Mouse (Mus musculus): ENCODE results near the gene 1500009C09Rik. TPM values are rescaled to one million over a fixed set of nuclear protein-coding genes. Genes with fewer than 3 reads are reported as not detected.

The 1500009C09Rik gene
- total RNA-seq, 2 experiments from 2014 or later, result not detected

DNA sequence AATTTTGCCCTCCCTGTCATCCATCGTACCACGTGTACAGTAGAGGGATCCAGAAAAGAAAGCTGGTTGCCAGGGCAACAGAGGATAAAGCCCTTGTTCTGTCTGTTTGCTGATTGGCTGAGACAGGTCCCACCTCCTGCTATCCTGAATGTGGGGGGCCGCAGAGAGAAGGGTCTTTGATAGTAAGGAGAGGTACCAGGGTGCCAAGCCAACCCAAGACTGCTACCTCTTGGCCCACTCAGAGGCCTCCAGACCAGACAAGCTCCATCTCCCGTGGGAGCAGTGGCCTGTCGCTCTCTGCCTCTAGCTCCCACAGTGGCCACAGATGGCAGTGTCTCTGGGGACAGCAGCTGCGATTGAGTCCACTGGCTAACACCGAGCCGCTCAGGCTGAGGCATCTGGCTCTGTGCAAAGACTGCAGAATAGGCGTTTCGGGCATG is 3.8 kb downstream of the 1500009C09Rik start:
- DNase-seq, result no peak

GRCm38 (mm10) chr15:82259510-82259909 is 7.3 kb downstream of the 1500009C09Rik start:
- DNase-seq, result peak; percentile 81

DNA sequence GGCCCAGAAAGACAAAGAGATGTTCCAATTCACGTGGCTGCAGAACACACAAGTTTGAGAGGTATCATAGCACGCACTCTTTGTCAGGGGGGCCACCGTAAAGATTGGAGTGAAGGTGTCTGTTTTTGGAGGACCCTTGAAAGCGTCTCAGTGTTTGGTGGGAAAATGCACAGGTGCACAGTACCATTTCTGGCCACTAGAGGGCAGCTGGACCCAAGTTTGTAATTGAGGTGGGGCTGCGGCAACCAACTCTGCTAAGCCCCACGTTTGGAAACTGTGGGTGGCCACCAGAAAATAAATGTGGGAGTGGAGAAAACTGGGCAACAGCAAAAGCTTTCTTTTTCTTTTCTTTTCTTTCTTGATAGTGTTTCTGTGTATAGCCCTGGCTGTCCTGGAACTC is 14.2 kb downstream of the 1500009C09Rik start:
- peak; percentile 76 for DNase-seq

DNA sequence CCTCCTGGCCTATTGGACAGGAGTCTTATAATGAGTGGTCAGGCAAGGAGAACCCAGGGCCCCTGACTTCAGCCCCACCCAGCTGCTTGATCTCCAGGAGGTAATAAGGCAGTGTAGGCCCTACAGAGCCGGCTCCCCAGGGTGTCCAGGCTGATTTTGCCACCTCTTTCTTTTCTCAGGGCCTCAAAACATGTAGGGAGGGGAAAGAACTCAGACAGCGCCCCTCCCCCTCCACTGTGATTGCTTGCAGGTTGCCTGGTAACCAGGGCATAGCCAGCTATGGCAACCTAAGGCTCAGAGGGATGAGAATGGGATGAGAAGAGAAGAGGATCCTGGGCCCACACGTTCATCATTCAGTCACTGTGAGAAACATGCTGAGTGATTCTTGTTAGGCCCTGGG is 16.0 kb downstream of the 1500009C09Rik start:
- no peak for DNase-seq

- DNase-seq, result no peak
Measured at GRCm38 (mm10) chr15:82268783-82269182, 16.6 kb downstream of the 1500009C09Rik start.

DNA sequence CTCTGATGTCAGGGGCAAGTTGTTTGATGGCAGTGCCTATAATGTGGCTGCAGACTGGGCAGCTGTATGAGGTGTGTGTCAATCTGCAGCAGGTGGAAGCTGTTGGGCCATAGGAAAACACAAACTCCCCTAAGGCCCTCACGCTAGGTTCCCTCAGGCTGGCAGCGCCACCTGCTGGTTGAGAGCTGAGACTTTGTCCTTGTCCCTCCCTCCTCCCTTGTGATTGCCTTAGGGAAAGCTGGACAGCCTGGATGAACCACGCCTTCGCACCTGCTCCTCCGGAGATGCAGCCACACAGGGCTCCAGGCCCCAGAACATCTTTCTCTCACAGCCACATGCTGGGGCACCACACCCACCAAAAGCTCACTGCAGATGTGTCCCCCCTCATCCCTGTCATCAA is 19.0 kb downstream of the 1500009C09Rik start:
- DNase-seq, result peak; percentile 81

DNA sequence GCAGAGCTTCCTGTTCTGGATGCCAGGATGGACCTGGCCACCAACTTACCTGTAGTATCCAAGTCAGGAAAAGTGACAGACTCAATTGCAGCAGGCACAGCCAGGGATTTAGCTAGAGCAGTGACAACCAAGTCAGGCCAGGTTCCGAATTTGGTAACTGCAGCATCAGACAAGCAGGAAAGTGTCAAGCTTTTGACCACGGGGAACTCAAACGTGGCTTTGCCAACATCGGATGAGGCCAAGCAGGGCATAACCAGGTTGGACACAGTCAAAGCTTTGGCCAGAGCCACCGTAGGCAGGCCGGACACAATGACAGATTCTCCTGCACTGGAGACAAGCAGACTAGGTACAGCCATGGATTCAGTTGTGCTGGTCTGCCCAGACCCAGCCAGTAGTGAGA is 20.1 kb downstream of the 1500009C09Rik start:
- DNase-seq, result no peak

- DNase-seq, result no peak
Measured at GRCm38 (mm10) chr15:82274593-82274926, 22.4 kb downstream of the 1500009C09Rik start, which contains the start of gene Sept3. TSS of gene Sept3 (plus strand) at chr15:82274893.

DNA sequence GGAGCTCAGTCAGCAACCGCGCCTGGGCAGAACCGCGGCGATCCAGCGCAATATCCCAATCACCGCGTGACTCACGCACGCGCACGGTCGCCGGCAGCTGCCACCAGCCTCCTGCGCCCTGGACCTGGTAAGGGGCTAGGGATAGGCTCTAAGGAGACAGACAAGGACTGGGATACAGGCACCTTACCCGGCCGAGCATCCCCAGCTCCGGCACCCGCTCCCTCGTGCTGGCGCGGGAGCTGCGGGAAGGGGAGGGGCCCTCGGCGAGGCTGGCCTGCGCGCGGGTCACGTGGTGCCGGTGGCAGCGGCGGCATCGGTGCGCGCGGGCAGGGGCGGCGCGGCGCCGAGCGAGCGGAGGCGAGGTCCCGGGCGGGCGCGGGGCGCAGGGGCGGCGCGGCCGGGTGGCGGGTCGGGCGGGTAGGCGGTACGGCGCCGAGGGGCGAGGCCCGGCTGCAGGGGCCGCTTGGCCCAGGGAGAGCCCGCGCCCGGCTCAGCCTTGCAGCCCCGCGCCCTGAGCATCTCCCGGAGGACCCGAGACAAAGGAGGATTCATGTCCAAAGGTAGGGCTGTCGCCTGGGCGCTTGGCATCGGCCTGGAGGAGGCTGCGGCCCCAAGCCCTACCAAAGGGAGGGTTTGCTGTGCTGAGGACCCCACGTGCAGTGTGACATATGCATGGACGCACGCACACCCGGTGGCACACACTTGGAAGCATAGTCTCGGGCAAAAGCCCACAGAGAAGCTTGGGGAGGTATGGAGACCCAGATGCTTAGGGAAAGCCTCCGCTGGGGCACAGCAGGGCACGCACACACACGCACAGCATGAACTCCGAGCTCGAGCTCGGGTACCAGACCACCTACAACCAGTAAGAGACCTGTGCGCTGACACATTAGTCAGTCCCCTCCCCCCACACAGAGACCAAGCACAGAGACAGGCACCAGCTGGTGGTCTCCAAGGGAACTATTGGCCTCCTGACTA is 23.0 kb downstream of the 1500009C09Rik start:
- DNase-seq, result peak; percentile 27

DNA sequence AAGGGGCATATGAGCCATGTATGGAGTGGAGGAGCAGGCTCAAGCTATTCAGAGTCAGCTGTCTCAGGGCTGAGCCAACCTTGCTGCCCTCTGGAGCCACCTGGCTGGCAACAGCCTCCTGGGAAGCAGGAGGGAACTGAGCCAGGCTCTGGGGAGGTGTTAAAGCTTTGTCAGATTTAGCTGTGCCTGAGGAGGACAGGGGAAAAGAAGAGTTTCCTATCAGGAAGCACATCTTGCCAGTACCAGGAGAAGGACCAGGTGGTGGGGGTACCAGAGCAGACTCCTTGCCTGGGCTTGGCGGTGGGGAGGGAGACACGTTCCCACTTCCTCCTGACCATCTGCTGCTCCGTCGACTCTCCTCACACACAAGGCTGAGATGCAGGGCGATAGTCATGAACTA is 25.4 kb downstream of the 1500009C09Rik start:
- no peak for DNase-seq

GRCm38 (mm10) chr15:82280638-82281037 is 28.4 kb downstream of the 1500009C09Rik start:
- no peak for DNase-seq

GRCm38 (mm10) chr15:82286157-82286556 is 34.0 kb downstream of the 1500009C09Rik start:
- DNase-seq, result no peak

GRCm38 (mm10) chr15:82290252-82290651 is 38.1 kb downstream of the 1500009C09Rik start:
- DNase-seq, result no peak

- no peak for DNase-seq
Measured at GRCm38 (mm10) chr15:82292851-82293250, 40.7 kb downstream of the 1500009C09Rik start.

DNA sequence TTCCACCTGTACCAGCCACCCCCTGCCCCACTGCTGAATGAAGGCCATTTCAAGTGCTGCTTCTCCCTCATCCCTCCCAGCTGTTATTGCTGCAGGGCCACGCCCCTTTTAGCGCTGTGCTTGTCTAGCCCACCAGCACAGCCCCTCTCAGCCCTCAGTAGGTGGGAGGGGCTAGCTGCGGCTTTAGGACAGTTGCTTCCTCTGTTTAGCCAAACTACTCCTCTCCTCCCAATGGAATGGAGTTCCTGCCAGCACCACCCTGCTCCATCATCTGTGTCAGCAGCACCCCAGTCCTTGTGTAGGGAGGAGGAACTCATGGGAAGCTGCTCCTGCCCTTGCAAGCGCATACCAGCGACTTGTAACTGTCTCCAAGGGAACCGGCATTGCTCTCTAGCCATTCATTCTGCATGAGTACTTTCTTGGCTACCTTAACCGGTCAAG is 41.1 kb downstream of the 1500009C09Rik start:
- DNase-seq, result no peak

- DNase-seq, result peak; percentile 37
Measured at GRCm38 (mm10) chr15:82294059-82294458, 41.9 kb downstream of the 1500009C09Rik start.

DNA sequence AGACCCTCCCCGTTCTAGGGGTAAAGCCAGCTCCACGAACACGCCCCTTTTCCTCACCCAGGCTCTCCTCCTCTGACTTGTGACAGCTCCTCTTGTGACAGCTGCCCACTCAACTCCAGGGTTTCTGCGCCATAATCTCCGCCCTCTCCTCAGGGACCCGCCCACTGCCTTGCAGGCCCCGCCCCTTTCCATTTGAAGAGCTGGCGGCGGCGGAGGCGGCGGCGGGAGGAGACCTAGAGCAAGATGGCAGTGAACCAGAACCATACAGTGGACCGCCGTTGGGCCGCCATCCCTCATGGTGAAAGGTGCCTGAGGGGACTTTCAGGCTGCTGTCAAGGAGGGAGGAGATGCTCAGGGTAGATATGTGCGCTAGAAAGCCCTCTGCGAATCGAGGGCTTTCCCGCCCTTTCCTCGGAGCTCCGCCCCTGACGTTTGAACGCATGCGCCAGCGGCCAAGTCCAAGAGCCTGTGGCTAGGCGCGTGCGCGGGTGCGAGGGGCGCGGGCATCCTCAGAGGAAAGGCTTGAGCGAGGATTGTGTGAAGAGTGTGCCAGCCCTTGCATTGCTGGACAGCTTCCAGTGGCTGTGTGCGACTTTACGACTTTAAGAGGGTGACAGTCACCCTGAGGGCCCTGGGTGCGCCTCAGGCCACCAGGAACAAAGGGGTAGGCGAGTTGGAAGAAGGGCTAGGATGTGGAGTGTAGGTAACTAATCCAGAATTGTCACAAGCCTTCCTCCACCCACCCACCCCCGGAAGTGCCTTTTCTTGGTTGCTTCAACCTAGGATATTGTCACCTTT is 46.8 kb downstream of the 1500009C09Rik start, which contains the start of gene Wbp2nl:
Gene Wbp2nl, plus strand, starts transcription at position 191 of the 798 bp plus-strand sequence.
- peak; percentile 13 for DNase-seq

GRCm38 (mm10) chr15:82307107-82307506 is 54.9 kb downstream of the 1500009C09Rik start:
- no peak for DNase-seq

DNA sequence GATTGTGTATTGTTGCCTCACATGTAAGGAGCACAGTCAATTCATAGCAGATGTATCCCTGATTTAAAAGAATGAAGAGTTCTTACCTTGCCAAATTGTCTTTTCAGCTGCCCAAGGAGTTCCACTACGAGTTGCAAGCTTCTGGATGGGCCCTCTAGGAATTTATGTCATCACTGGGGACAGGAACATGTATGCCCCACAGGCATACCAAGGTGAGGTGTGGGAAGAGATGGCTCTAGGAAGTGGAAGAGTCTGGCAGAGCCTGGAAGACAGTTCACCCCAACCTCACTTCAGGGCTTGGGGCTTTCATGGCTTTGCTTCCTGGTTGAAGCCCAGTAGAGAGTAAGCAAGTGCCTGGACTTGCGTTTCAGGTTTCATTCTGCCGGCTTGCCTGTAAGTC is 56.2 kb downstream of the 1500009C09Rik start:
- no peak for DNase-seq

Data from heart, postnatal 4 days (tissue).